Mouse (Mus musculus) kidney, postnatal 0 days (tissue): ENCODE measurements around the gene Klhl29. TPM values are rescaled to one million over a fixed set of nuclear protein-coding genes. Genes with fewer than 3 reads are reported as not detected.

Experiments used
- ATAC-seq: fragments of 200-750 bp; cut with Nextera tagmentation; replicated peaks from 2 replicates; pipeline ENCODE4 v1.8.0; 2017; ENCODE audit warnings: low read depth, moderate number of reproducible peaks, moderate TSS enrichment, moderate library complexity; ENCODE audit not compliant: low FRiP score
- DNase-seq: peaks from one replicate; pipeline ENCODE4 v3.0.0-alpha.2; 2016; ENCODE audit warnings: low spot score
- H3K27ac ChIP-seq: fragments of 300-500 bp; sonication (generic); 2 replicates; pipeline ENCODE4 v1.5.1; 2014; ENCODE audit warnings: mild to moderate bottlenecking
- H3K27me3 ChIP-seq: fragments of 300-500 bp; sonication (generic); 2 replicates; pipeline ENCODE4 v1.6.1; 2014; ENCODE audit warnings: low read length, mixed read lengths; ENCODE audit not compliant: insufficient read depth
- H3K36me3 ChIP-seq: fragments of 300-500 bp; sonication (generic); 2 replicates; pipeline ENCODE4 v1.6.1; 2014; ENCODE audit warnings: low read length, mixed read lengths; ENCODE audit not compliant: insufficient read depth
- H3K4me1 ChIP-seq: fragments of 300-500 bp; sonication (generic); replicated peaks from 2 replicates; pipeline ENCODE4 v1.6.1; 2014; ENCODE audit warnings: antibody characterized with exemption, low read length, mixed read lengths; ENCODE audit not compliant: insufficient read depth
- H3K4me2 ChIP-seq: fragments of 300-500 bp; sonication (generic); 2 replicates; pipeline ENCODE4 v1.6.1; 2014; ENCODE audit warnings: mild to moderate bottlenecking, low read length, moderate library complexity, mixed read lengths
- H3K4me3 ChIP-seq: fragments of 300-500 bp; sonication (generic); replicated peaks from 2 replicates; pipeline ENCODE4 v1.5.1; 2014; ENCODE audit warnings: low read depth, low read length
- H3K9ac ChIP-seq: fragments of 300-500 bp; sonication (generic); 2 replicates; pipeline ENCODE4 v1.6.1; 2014; ENCODE audit warnings: low read depth, low read length
- H3K9me3 ChIP-seq: fragments of 300-500 bp; sonication (generic); replicated peaks from 2 replicates; pipeline ENCODE4 v1.6.1; 2016; ENCODE audit warnings: low read length, inconsistent platforms, mixed read lengths
- CTCF ChIP-seq: IDR thresholded peaks from 2 replicates; pipeline ENCODE4 v1.5.1; 2016; ENCODE audit warnings: antibody characterized with exemption, low read depth, mild to moderate bottlenecking, moderate library complexity
- WGBS: fragments of 180-500 bp; shearing (Covaris S2); extraction: QIAGEN DNeasy Blood & Tissue Kit; methylation state at CpG from one replicate; pipeline ENCODE4 v1.1.7; 2014; 5-methylcytosine and 5-hydroxymethylcytosine counted together
- polyA plus RNA-seq: library from polyadenylated mRNA; unstranded; fragments of >200 nt; fragmentation: Nextera tagmentation; extraction: Ambion mirVana; gene quantifications from 2 replicates; pipeline ENCODE4 v1.2.1, GENCODE M21; 2015

Klhl29 gene
- polyA plus RNA-seq, 1 experiment from 2014 or later = 0.30 TPM

GRCm38 (mm10) chr12:5157021-5157681 is 218.3 kb downstream of the Klhl29 start:
- no peak overlapping the region for H3K4me2 ChIP-seq
- no peaks in the 10 kb centered on the region for H3K9me3 ChIP-seq
- no peak for TF ChIP-seq CTCF
- no peaks in the 10 kb centered on the region for H3K4me1 ChIP-seq
- H3K27ac ChIP-seq = no peak overlapping the region
- no peak overlapping the region for H3K9ac ChIP-seq
- ATAC-seq = no peak
- H3K27me3 ChIP-seq = no peaks in the 10 kb centered on the region
- 86% methylated on average over 6 of the region's 6 CpGs for WGBS
- no peaks in the 10 kb centered on the region for H3K36me3 ChIP-seq
- peak; percentile 9 for DNase-seq
- no peak overlapping the region for H3K4me3 ChIP-seq

- Histone ChIP-seq H3K4me3 (no peak overlapping the region), H3K9ac (no peak overlapping the region), H3K27ac (no peak overlapping the region), H3K4me2 (no peak overlapping the region), H3K4me1 (no peaks in the 10 kb centered on the region), H3K9me3 (no peaks in the 10 kb centered on the region), H3K36me3 (no peaks in the 10 kb centered on the region), H3K27me3 (no peaks in the 10 kb centered on the region)
- 67% methylated on average over 3 of the region's 3 CpGs for WGBS
- ATAC-seq (no peak), DNase-seq (no peak)
- TF ChIP-seq CTCF = no peak
Measured at GRCm38 (mm10) chr12:5155177-5155576, 220.3 kb downstream of the Klhl29 start.

GRCm38 (mm10) chr12:5151859-5152258 is 223.6 kb downstream of the Klhl29 start:
- H3K27ac ChIP-seq = no peak overlapping the region
- ATAC-seq (no peak), DNase-seq (peak; percentile 25)
- H3K4me1 ChIP-seq = no peaks in the 10 kb centered on the region
- no peaks in the 10 kb centered on the region for H3K27me3 ChIP-seq
- WGBS = 27% methylated on average over 10 of the region's 10 CpGs
- H3K36me3 ChIP-seq = no peaks in the 10 kb centered on the region
- no peak overlapping the region for H3K4me3 ChIP-seq
- no peak overlapping the region for H3K4me2 ChIP-seq
- TF ChIP-seq CTCF = peak; percentile 52
- no peaks in the 10 kb centered on the region for H3K9me3 ChIP-seq
- H3K9ac ChIP-seq = no peak overlapping the region

- TF ChIP-seq CTCF = no peak
- H3K27ac ChIP-seq = no peak overlapping the region
- H3K4me1 ChIP-seq = no peaks in the 10 kb centered on the region
- H3K4me3 ChIP-seq = no peak overlapping the region
- no peak overlapping the region for H3K4me2 ChIP-seq
- H3K9me3 ChIP-seq = no peaks in the 10 kb centered on the region
- WGBS = 60% methylated on average over 5 of the region's 5 CpGs
- H3K9ac ChIP-seq = no peak overlapping the region
- no peaks in the 10 kb centered on the region for H3K27me3 ChIP-seq
- ATAC-seq (no peak), DNase-seq (no peak)
- H3K36me3 ChIP-seq = no peaks in the 10 kb centered on the region
Measured at GRCm38 (mm10) chr12:5147346-5148035, 228.0 kb downstream of the Klhl29 start.

GRCm38 (mm10) chr12:5143903-5144781 is 231.3 kb downstream of the Klhl29 start:
- 37% methylated on average over 5 of the region's 5 CpGs for WGBS
- ATAC-seq (no peak), DNase-seq (no peak)
- H3K9ac ChIP-seq = no peak overlapping the region
- no peaks in the 10 kb centered on the region for H3K27me3 ChIP-seq
- H3K36me3 ChIP-seq = no peaks in the 10 kb centered on the region
- H3K27ac ChIP-seq = no peak overlapping the region
- H3K4me3 ChIP-seq = no peak overlapping the region
- no peaks in the 10 kb centered on the region for H3K4me1 ChIP-seq
- H3K4me2 ChIP-seq = no peak overlapping the region
- TF ChIP-seq CTCF = no peak
- no peaks in the 10 kb centered on the region for H3K9me3 ChIP-seq

- no peak for ATAC-seq
- WGBS = 72% methylated on average over 5 of the region's 5 CpGs
Measured at GRCm38 (mm10) chr12:5143224-5143623, 232.3 kb downstream of the Klhl29 start.

More at GRCm38 (mm10) chr12:5143224-5143623, 232.3 kb downstream of the Klhl29 start:
- Histone ChIP-seq H3K27ac (no peak overlapping the region), H3K9me3 (no peaks in the 10 kb centered on the region), H3K27me3 (no peaks in the 10 kb centered on the region), H3K4me2 (no peak overlapping the region), H3K4me3 (no peak overlapping the region), H3K4me1 (no peaks in the 10 kb centered on the region), H3K9ac (no peak overlapping the region), H3K36me3 (no peaks in the 10 kb centered on the region)
- no peak for TF ChIP-seq CTCF
- DNase-seq = no peak
